Mouse (Mus musculus): ENCODE measurements around the gene Map3k5.

GRCm38 (mm10) chr10:20159308-20159707, 225.0 kb downstream of the Map3k5 start:
- TF ChIP-seq POLR2A (IDR thresholded peaks at IDR 0.05; ENCODE audit: control insufficient read depth in 1 of 2, insufficient read depth in 1 of 2, low read depth in 1 of 2, low read length in 2 of 2, poor library complexity in 1 of 2) (no peak), CTCF (IDR thresholded peaks at IDR 0.05 in 2 of 3, conservative IDR thresholded peaks at IDR 0.05 in 1 of 3; ENCODE audit: control insufficient read depth in 1 of 3, insufficient read depth in 1 of 3, low read depth in 2 of 3, low read length in 3 of 3, poor library complexity in 1 of 3, severe bottlenecking in 1 of 3) (no peak), USF1 (IDR thresholded peaks at IDR 0.05; ENCODE audit: low read depth, low read length) (no peak), MAZ (IDR thresholded peaks at IDR 0.05; ENCODE audit: low read depth, low read length) (no peak), POLR2AphosphoS2 (IDR thresholded peaks at IDR 0.05; ENCODE audit: low read length) (no peak), KAT2A (conservative IDR thresholded peaks at IDR 0.05; ENCODE audit: low read depth, low read length) (no peak), JUND (IDR thresholded peaks at IDR 0.05; ENCODE audit: low read depth, low read length) (no peak), ETS1 (IDR thresholded peaks at IDR 0.05; ENCODE audit: low read depth, low read length) (no peak), GATA1 (IDR thresholded peaks at IDR 0.05; ENCODE audit: low read depth, low read length) (no peak), HCFC1 (IDR thresholded peaks at IDR 0.05; ENCODE audit: low read depth, low read length) (no peak), MAX (IDR thresholded peaks at IDR 0.05; ENCODE audit: low read length) (no peak), E2F4 (IDR thresholded peaks at IDR 0.05; ENCODE audit: borderline replicate concordance, low read depth, low read length) (no peak)
